Mouse (Mus musculus) heart, postnatal 36 days (tissue): ENCODE measurements around the gene Pdlim7. TPM values are rescaled to one million over a fixed set of nuclear protein-coding genes. Genes with fewer than 3 reads are reported as not detected.
A peak's percentile ranks its signal among the peaks of the same experiment; 100 is the strongest.

Experiments
- DNase-seq, 2 experiments: peaks; one replicate each; pipeline ENCODE4 v3.0.0; 2021 to 2022
- intact Hi-C: fragments of 180-260 bp; cut with DNase I; formaldehyde crosslinking; loops from one replicate; pipeline ENCODE4 v1.15.1; 2025
- total RNA-seq, 2 experiments: library from RNA; stranded (reverse); gene quantifications; 2 replicates each; pipeline ENCODE4 v1.2.3; 2021

Gene Pdlim7
- total RNA-seq, 2 experiments from 2014 or later, result 49.3 to 49.9 TPM

- intact Hi-C loops, result no loop called here
These were observed 9.8 kb upstream of the Pdlim7 start for GRCm38 (mm10) chr13:55523278-55523677.

GRCm38 (mm10) chr13:55522730-55523129, 9.3 kb upstream of the Pdlim7 start:
- intact Hi-C loops, result no loop called here
- DNase-seq, result peak; percentile 23 to 28

More at GRCm38 (mm10) chr13:55523278-55523677, 9.8 kb upstream of the Pdlim7 start:
- DNase-seq, result peak; percentile 52 to 66

DNA sequence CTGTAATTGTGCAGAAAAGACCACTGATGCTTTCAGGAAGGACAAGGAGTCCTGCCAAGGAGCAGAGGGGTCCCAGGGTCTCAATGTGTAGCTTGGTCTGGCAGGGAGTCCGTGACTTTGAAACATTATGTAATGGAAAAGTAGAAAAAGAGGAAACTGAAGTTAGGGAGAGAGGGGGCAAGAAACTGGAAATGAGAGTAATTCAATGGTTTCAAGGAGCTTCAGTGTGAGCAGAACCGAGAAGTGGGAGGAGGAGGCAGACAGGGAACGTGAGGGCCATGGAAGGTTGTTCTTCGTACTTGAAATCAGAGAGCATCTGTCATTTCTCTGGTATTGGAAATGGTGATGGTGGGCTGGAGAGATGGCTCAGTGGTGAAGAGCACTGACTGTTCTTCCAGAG, 6.1 kb upstream of the Pdlim7 start:
- intact Hi-C loops, result no loop called here
- DNase-seq, result no peak

GRCm38 (mm10) chr13:55516955-55517354, 3.5 kb upstream of the Pdlim7 start:
- intact Hi-C loops, result loop anchor here (1.0 kb wide), 2 partner anchors 99 to 112 kb away; no protein-coding TSS in a partner anchor
- peak; percentile 90 to 94 for DNase-seq

- intact Hi-C loops, result loop anchor here (2.0 kb wide), 2 partner anchors 41 to 65 kb away; no protein-coding TSS in a partner anchor
- no peak for DNase-seq
These were observed 352 bp upstream of the Pdlim7 start for GRCm38 (mm10) chr13:55513828-55514227.

- intact Hi-C loops, result loop anchor here (2.0 kb wide), 1 partner anchor 40 kb away; no protein-coding TSS in a partner anchor
- peak; percentile 53 to 68 for DNase-seq
These were observed 971 bp downstream of the Pdlim7 start for GRCm38 (mm10) chr13:55512379-55513031.

- no peak for DNase-seq
- intact Hi-C loops, result no loop called here
These were observed 2.0 kb downstream of the Pdlim7 start for GRCm38 (mm10) chr13:55511492-55511861.

DNA sequence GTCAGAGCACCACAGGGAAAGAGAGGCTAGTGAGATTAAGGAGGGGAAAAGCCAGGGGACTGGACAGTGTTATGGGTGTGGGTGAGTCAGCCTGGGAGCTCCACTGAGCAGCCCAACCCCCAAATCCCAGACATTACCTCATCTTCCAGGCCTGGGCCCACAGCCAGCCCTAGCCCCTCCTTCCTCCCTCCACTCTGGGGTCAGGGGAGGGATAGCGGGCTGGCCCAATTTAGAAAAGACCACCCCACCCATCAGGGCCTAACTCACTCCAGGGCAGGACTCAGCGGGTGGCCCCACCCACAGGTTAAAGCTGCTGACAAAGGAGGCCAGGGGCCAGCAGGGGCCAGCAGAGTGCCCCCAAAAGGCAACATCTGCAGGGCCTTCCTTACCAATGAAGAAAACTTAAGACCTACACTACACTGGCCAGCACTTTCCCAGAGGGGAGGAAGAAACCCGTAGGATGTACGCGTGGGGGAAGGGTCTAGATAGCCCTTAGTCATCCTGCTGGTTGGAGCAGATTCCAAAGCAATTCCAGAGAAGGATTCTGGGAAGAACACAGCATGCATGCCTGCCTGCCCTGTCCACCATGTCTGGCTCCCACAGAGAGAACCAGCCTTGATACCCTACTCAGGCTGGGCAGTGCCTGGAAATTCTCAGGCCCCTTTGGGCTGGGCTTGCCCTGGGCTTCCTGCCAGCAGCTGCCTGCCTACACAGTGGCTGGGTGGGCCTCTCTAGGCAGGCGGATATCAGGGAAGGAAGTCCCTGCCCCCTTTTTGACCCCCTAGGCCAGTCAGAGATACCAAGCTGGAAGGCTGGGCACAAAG, 2.6 kb downstream of the Pdlim7 start:
- peak; percentile 83 to 90 for DNase-seq
- intact Hi-C loops, result no loop called here

- intact Hi-C loops, result no loop called here
- DNase-seq, result no peak
These were observed 3.2 kb downstream of the Pdlim7 start for GRCm38 (mm10) chr13:55510332-55510667.

GRCm38 (mm10) chr13:55508531-55508930, 4.9 kb downstream of the Pdlim7 start:
- no peak for DNase-seq
- intact Hi-C loops, result loop anchor here (2.0 kb wide), 1 partner anchor 20 kb away; the partner anchor contains the start of gene Dbn1

DNA sequence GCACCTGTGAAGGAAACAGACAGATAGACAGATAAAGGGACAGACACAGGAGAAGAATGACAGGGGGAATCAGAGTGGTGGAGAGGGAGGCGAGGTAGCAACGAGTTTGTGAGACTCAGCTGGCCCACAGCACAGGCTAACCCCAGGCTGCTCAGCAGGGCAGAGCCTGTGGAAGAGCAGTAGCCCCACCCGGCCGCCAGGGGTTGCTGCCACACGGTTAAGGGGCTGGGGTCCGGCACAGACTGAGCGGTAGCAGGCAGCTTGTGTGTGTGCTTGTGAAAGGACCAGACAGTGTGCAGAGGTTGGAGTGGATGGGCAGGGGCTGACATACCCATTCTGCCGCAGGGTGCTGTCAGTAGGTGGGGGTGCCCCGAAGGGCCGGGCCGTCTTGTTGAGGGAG, 5.6 kb downstream of the Pdlim7 start:
- DNase-seq, result no peak
- intact Hi-C loops, result loop anchor here (2.0 kb wide), 1 partner anchor 19 kb away; the partner anchor contains the start of gene Dbn1

DNA sequence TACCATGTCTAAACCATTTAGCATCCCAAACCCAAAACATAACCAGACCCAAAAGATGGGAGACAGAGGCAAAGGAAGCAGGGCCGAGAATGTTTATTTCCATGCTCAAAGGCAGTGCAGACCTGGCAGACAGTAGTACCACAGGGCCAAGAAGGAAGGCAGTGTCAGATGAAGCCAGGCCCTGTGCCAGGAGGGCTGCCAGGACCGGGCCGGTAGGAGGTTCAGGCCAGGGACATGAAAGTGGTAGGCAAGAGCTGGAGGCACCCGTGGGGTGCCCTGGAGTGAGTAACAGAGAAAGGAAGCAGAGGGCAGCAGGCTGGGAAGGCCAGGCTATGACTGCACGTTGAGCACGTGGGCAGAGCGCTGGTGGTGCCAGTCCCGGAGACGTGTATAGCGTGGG, 6.8 kb downstream of the Pdlim7 start:
- intact Hi-C loops, result no loop called here

GRCm38 (mm10) chr13:55505810-55506209, 7.7 kb downstream of the Pdlim7 start:
- DNase-seq, result no peak
- intact Hi-C loops, result no loop called here

More for the DNA sequence above, 6.8 kb downstream of the Pdlim7 start:
- no peak for DNase-seq

DNA sequence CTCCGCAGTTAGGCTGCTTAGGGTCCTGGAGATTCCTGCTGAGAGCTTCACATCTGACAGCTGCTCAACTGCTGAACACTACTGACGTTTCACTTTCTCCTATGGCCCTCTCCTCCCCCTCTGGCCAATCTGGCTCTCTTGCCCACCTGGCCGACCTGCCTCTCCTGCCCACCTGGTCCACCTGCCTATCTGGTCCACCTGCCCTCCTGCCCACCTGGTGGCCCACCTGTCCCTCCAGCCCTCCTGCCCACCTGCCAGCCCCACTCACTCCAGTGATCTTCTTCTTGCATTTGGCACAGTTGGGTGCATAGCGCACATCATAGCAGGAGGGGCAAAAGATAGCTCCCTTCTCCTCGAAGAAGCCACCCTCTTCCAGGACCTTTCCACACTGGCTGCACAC, 9.1 kb downstream of the Pdlim7 start:
- DNase-seq, result no peak
- intact Hi-C loops, result no loop called here

DNA sequence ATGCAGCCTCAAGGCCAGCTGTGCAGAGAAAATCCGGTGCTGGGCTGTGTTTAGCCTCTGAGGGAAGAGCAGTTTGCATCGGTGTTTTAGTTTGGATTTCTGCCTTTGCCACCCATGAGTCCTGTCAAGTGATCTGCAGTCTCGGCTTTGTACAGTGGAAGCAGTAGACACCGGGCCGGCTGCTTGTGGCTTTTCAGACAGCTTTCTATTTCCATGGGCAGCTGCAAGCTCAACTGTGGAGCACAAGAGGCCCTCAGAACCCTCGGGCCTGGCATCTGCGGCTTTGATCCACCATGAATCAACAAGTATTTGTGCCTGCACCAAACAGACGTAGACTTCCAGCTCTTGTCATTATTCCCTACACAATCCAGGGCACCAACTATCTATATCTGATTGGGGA, 11.1 kb downstream of the Pdlim7 start:
- DNase-seq, result no peak
- intact Hi-C loops, result no loop called here

GRCm38 (mm10) chr13:55500575-55500974, 12.9 kb downstream of the Pdlim7 start:
- intact Hi-C loops, result no loop called here
- no peak for DNase-seq

DNA sequence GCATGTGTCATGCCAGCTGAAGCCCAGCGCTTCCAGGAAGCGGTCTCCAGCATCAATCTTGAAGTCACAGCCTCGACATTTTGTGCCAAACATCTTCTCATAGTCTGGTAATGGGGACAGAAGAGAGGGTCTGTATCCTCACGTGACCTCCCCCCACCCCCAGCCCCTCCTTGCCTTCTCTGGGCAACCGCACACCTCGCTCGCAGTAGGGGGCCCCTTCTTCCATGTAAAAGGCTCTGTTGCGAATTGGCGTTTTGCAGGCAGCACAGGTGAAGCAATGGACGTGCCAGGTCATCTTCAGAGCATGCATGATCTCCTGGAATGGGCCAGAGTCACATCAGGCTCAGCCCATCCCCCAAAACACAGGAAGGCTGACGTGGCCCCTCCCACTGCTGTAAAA, 14.6 kb downstream of the Pdlim7 start:
- no peak for DNase-seq
- intact Hi-C loops, result no loop called here

- DNase-seq, result no peak
- intact Hi-C loops, result no loop called here
These were observed 16.8 kb downstream of the Pdlim7 start for GRCm38 (mm10) chr13:55496661-55497060.

DNA sequence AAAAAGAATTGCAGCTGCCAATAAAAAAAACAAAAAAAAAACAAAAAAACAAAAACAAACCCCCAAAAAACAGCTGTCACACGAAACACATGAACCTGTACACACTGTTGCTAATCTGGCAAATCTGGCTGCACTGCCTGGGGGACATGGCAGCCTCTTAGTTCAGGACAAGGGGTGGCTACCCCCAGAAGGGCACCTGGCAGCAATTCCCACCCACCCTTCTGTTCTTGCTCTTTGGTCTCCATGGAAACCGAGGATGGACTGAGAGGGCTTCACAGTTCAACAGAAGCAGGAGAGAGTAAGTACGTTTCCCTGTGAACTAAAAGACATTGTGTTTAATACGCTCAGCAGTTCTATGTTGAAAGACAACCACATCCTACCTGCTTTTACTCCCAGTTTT, 17.8 kb downstream of the Pdlim7 start:
- DNase-seq, result no peak
- intact Hi-C loops, result no loop called here

DNA sequence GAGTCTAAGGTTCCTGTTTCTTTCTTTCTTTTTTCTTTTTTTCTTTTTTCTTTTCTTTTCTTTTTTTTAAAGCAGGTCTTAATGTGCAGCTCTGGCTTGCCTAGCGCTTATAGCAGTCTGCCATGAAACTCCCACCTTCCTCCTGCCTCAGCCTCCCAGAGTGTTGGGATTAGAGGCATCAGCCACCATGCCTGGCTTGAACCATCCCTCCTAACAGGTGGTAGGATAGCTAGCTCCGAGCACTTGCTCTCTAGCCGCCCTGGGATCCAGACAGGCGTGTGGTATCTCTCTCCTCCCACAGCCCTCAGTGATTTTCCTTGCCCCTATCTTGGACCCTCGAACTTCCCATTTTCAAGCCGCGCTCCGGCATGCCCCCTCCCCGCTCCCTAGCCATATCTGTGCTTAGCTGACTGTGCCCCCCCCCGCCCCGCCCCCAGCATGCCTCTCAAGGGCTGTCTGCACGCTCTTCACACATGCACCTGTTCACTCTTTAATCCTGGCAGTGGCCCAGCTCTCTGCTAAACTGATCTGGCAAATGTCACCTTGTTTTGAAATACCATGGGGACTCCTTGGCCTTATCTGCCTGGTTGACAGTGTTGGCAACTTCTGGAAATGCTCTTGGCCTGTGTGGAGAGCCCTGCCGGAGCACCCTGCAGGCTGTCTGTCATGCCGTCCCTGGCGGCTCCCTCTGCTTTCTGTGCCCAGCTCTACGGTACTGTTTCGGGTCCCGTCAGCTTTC, 18.4 kb downstream of the Pdlim7 start:
- peak in 1 of 2 experiments; percentile 47 for DNase-seq
- intact Hi-C loops, result no loop called here

GRCm38 (mm10) chr13:55494257-55494656, 19.2 kb downstream of the Pdlim7 start:
- intact Hi-C loops, result no loop called here
- no peak for DNase-seq
